Mouse (Mus musculus): ENCODE data around the gene Slc22a12.
A peak's percentile ranks its signal among the peaks of the same experiment; 100 is the strongest.

Gene Slc22a12

DNA sequence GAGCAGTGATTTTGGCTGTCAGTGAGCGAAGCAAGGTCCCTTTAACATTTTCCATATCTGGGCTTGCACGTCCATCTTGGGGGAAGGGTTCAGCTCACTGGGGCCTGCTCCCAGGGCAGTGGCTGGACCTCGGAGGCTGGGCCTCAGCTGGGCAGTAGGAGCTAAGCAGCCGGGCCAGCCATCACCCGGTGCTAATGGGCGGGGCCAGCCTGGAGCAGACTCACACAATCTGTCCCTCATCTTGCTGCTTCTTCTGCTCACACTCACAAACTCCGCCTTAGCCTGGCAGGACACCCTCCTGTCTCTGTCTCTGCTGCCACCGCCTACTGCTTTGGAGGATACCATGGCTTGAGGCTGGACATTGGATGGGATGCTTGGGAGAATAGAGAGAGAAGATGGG is 26.7 kb downstream of the Slc22a12 start:
- DNase-seq (ENCODE audit: low read depth, low spot score), result no peak

DNA sequence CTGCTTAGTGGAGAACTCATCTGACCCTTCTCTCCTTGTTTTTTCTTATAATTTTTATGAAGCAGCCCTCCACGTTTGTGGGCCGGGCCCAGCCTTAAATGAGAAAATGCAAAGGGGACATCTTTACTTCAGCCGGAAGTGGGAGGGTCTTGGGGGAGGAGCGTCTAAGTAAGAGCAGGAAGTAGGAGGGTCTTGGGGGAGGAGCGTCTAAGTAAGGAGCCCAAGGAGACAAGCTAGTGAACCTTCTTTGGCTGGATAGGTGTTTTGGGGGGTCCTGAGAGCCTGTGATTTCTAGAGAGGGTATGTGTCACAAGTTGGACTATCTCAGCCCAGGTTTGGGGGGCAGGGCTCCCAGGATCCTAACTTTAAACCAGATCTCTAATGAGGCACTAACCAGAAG is 27.4 kb downstream of the Slc22a12 start:
- no peak for DNase-seq (ENCODE audit: low read depth, low spot score)

- no peak for DNase-seq (ENCODE audit: low read depth, low spot score)
Measured at GRCm38 (mm10) chr19:6514940-6515339, 27.9 kb downstream of the Slc22a12 start.

- no peak for DNase-seq (ENCODE audit: low read depth, low spot score)
Measured at GRCm38 (mm10) chr19:6513389-6514139, 29.3 kb downstream of the Slc22a12 start.

- no peak for DNase-seq (ENCODE audit: low read depth, low spot score)
Measured at GRCm38 (mm10) chr19:6510546-6510945, 32.3 kb downstream of the Slc22a12 start.

DNA sequence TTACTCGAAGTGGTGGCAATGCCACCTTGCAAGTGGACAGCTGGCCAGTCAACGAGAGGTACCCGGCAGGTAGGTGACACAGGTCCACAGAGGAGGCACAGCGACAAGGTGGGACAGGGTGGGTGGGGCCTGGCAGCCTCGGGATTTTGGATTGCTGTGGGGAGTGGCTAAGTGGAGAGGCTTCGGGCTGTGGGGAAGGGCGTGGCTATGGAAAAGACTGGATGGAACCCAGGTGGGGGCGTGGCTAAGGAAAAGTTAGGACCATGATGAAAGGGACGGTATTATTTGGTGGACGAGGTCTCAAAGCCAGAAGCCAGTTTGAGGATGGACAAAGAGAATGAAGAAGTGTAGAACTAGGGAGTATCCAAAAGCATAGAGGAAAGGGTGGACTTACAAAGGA is 33.0 kb downstream of the Slc22a12 start:
- DNase-seq (ENCODE audit: low read depth, low spot score), result no peak

DNA sequence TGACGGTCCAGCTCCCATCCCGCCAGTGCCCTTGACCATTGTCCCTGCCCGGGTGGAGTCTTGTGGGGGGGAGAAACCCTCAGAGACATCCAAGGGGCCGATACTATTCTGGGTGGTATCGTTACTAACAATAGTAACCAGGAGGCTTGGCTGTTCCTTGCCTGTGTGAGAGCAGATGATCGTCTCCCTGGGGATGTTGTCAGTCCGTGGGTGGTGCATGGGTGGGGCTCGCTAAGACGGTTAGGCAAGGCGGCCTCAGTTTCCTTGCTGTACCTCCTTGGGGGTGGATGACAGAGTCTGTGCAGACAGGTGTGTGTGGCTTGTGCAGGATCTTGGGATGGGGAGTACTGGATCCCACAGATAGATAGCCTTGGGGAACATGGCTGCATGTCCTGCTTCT is 35.4 kb downstream of the Slc22a12 start:
- peak; percentile 81 for DNase-seq (ENCODE audit: low read depth, low spot score)

DNA sequence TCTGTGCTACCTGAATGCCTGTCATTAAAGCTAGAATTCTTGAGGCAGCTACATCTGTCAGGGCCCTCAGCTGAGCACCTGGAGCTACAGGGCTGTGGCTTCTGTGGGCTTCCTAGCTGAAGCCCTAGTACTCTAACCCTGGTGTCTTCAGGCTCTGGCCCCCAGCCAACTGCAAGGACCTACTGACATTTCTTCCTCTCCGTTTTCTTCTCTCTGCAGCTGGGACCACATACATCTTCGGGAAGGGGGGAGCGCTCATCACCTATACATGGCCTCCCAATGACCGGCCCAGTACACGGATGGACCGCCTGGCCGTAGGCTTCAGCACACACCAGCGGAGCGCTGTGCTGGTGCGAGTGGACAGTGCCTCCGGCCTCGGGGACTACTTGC is 38.2 kb downstream of the Slc22a12 start:
- DNase-seq (ENCODE audit: low read depth, low spot score), result no peak

DNA sequence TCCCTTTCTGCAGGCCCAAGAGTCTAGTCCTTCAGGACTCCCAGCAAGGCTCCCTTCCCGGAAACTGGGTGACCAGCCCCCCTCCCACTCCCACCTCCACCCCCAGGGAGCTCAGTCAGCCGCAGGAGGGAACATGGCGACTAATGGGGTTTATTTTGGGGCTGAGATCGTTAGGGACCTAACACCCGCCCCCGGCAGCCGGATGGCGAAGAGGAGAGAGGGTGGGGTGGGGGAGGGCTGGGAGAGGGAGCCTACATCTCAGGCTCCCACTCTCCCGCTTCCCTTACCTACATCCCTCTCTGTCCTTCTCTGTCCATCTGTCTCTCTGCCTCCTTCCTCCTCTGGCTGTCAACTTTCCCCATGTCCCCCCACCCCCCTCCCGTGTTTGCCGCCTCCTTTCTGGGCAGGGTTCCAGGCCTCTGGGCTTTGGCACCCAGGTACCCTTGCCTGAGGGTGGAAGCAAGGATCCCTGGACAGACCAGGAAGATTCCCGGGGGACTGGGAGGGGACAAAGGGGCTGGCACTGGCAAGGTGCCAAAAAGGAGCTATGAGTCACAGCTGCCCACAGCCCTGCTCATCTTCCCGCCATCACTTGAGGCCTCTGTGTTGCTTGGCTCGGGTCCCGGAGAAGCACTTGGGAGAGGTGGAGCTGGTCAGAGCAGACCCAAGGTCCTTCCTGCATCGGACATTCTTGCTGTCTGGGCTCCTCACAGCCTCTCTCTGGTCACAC is 38.7 kb downstream of the Slc22a12 start:
- DNase-seq (ENCODE audit: low read depth, low spot score), result peak; percentile 88

DNA sequence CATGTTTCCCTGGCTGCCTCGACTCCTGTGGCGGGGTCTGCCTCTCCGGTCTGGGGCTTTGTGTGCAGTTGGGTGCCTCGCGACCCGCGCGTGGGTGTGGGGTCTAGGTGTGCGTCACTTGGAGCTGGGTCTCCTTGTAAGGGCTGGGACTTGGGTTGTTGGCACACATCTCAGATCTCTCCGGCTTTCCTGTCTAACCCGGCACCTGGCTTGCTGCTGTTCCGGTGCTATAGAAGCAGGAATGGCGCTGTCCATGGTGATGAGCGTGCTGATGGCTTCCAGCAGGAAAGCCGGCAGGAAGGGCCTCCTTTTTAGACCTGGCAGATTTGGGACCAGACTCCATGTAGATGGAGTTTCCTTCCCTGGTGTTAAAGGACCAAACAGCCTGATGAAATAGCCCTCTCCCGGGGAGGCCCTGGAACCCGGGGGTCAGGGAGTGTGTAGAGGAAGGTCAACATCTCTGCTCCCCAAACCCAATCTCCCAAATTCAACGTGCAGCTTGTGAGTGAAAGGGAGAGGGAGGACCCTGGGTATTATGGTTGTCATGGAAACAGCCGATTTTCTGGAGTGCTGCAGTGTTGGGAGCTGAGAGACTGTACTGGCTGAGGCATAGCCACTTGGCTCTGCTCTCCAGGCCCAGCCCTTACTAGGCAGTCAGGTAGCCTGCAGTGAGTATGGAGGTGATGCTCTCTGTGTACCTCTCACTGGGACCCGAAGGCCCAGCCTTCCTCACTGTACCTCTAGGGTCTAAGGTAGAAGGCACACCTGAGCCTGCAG is 40.1 kb downstream of the Slc22a12 start:
- DNase-seq (ENCODE audit: low read depth, low spot score), result peak; percentile 87

- DNase-seq (ENCODE audit: low read depth, low spot score), result peak; percentile 72
Measured at GRCm38 (mm10) chr19:6502035-6502541, 40.7 kb downstream of the Slc22a12 start.

DNA sequence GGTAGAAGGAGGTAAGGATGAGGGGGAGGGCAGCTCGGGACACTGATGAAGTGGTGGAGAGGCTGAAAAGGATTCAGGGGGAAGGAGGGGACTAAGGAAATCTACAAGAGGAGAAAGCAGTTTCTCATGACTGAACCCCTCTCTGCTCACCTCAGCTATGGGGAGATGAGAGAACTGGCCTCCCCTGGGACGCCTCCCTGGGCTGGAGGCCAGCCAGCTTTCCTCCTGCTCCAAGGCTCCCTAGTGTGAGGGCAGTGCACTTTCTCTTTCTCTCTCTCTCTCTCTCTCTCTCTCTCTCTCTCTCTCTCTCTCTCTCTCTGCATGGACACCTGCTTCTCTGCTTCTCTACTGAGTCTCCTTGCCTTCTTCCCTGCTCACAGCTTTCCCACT is 42.2 kb downstream of the Slc22a12 start:
- no peak for DNase-seq (ENCODE audit: low read depth, low spot score)

DNA sequence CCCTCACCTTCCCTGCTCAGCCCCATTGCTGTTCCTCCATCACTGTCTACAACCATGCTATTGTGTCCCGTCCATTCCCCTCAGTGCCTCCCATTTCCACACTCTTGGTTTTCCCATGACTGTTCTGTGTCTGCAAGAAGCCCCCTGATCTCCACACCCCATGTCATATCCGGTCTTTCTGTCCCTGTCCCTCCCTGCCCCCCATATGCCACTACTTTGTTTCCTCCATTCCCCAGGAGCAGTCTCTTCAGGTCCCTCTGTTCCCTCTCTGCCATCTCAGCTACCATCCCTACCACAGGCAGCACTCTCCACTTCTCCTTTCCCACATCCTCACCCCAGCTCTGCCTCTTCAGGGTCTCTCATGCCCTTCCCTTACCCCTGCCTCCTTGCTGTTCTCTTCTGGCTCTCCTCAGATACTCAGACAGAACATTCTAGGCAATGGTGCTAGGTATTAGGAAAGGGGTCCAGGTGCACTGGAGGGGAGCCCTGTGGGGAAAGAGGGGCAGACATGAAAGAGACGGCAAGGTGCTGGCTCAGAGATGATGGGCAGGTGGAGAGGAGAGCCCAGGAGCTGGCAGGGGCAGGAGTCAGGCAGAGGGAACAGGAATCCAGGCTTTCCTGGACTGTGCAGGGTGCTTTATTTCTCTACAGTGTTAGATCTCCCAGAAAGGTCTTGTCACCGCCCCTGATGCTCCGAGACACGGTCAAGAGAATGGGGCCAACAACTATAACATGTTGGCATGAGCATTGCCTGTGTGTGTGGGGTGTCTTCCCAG is 42.8 kb downstream of the Slc22a12 start:
- DNase-seq (ENCODE audit: low read depth, low spot score), result no peak

DNA sequence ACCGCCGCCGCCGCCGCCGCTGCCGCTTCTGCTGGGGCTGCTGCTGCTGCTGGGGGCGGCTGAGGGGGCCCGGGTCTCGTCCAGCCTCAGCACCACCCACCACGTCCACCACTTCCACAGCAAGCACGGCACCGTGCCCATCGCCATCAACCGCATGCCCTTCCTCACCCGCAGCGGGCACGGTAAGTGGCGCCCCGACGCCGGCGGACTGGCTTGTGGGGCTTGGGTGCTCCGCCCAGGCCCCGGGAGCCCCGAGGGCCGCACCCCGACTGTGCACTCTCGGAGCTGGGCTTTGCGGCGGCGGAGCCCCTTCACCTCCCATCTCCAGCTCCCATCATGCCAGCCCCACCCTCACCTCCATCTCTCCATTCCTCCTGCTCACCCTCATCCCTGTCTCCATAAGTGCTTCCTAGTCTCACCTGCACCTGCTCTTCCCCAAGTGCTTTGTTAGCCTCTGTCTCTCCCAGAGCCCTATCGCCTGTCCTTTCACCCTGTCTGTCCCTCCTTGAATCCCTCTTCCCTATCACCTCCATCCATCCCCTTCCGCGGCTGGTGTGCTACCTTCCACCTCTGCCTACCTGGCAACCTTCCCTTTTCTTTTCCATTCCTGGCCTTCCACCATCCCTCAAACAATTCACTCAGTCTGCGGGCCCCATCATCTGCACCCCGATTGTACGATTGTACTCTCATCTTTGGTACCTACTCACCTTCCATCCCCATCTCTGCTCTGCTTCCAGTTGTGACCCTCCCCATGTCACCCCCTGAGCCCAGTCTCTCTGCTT is 44.3 kb downstream of the Slc22a12 start:
- DNase-seq (ENCODE audit: low read depth, low spot score), result no peak

- no peak for DNase-seq (ENCODE audit: low read depth, low spot score)
Measured at GRCm38 (mm10) chr19:6497803-6498202, 45.0 kb downstream of the Slc22a12 start.

- peak; percentile 63 for DNase-seq (ENCODE audit: low read depth, low spot score)
Measured at GRCm38 (mm10) chr19:6497150-6497801, 45.6 kb downstream of the Slc22a12 start.

DNA sequence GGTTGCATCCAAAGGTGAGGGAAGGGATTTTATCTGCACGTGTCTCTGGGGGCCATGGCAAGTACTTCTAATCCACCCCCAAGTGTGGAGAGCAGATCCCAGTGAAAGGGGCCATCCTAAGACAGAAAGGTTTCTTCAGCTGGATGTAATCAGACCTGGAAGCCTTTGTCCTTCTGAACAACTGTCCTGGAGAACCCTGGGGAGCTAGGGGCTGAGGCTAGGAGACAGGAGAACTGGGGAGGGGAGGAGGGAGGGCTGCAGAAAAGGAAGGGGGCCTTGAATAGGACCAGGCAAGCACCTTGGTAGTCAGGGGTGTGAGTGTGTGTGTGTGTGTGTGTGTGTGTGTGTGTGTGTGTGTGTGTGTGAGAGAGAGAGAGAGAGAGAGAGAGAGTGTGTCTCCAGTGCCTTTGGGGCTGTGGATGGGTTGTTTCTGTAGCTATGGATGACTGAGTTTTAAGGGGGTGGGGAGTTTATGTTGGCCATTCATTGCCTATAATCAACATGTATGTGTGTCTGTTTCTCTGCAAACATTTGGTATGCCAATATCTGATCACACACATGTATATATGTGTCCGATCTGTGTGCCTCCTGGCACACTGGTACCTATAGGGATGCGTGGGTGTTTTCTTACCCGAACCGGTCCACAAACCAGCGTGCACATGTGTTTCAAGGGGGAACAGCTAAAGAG is 46.2 kb downstream of the Slc22a12 start:
- no peak for DNase-seq (ENCODE audit: low read depth, low spot score)

- DNase-seq (ENCODE audit: low read depth, low spot score), result no peak
Measured at GRCm38 (mm10) chr19:6495714-6496113, 47.1 kb downstream of the Slc22a12 start.

- no peak for DNase-seq (ENCODE audit: low read depth, low spot score)
Measured at GRCm38 (mm10) chr19:6494504-6495170, 48.2 kb downstream of the Slc22a12 start.
